12 mouse cellular contexts compared by ENCODE assay signal in genomic region chr16:80272291-80273123, GRCm38 (mm10).
DNase-seq lines count a peak whose midpoint lies in the region; ATAC-seq lines count a peak whose summit lies in the region.
"Had no signal": no experiment of that assay in that cellular context is flagged by ENCODE, and none has a peak within 500 bp of the region (broad histone marks: within the 10 kb centered on the region; RNA-seq: fewer than 3 reads in every experiment).

No protein-coding gene starts in this region.

- no peaks in the 10 kb centered on the region for H3K4me1 ChIP-seq in hindbrain, embryonic 14.5 days (replicated peaks; ENCODE audit: control insufficient read depth, insufficient read depth, low read length)

- H3K27ac ChIP-seq in hindbrain, embryonic 14.5 days: no peak overlapping the region

- H3K4me3 ChIP-seq in hindbrain, embryonic 14.5 days (replicated peaks; ENCODE audit: low read length): no peak overlapping the region

- no peaks in the 10 kb centered on the region for H3K36me3 ChIP-seq in hindbrain, embryonic 14.5 days (replicated peaks; ENCODE audit: control insufficient read depth, insufficient read depth)

- DNase-seq in layer of hippocampus, adult 11-12 months (ENCODE audit: low spot score): peak; percentile 46
- no peak for DNase-seq in layer of hippocampus, postnatal 10 days (ENCODE audit: low spot score in 2 of 2)
- DNase-seq in embryo, embryonic 11 days: peak; percentile 43
- peak; percentile 51 for DNase-seq in hindbrain, embryonic 14.5 days (ENCODE audit: low spot score)
- DNase-seq in mesoderm, embryonic 11.5 days (ENCODE audit: low read depth, low spot score): peak; percentile 30
- DNase-seq in spleen, postnatal 10 days (ENCODE audit: low spot score in 2 of 2): no peak
- no peak for DNase-seq in kidney, postnatal 4 days
- DNase-seq: left cerebral cortex, postnatal 4 days; lung, postnatal 14 days; right cerebral cortex, postnatal 14 days had no signal

- WGBS in hindbrain, embryonic 14.5 days: 54% methylated on average over 5 of the region's 5 CpGs

- no peak overlapping the region for H3K9ac ChIP-seq in hindbrain, embryonic 14.5 days

- ATAC-seq in hindbrain, embryonic 14.5 days (ENCODE audit: low FRiP score): peak; percentile 66; the same call in 1 of the 2 replicates
- ATAC-seq in megakaryocyte, adult 5-6 weeks (ENCODE audit: poor library complexity, severe bottlenecking): no peak

- H3K27me3 ChIP-seq in hindbrain, embryonic 14.5 days (ENCODE audit: control insufficient read depth, insufficient read depth, low read length): no peaks in the 10 kb centered on the region

- H3K9me3 ChIP-seq in hindbrain, embryonic 14.5 days (ENCODE audit: control insufficient read depth, low read length): no peaks in the 10 kb centered on the region

- H3K4me2 ChIP-seq in hindbrain, embryonic 14.5 days (replicated peaks): no peak overlapping the region
- H3K4me2 ChIP-seq: heart, embryonic 11.5 days had no signal

Comparison
In these comparisons a context has a peak if more than half of its experiments do, and no peak if none do; other contexts are left out.
1. DNase-seq: peak in layer of hippocampus, adult 11-12 months (single experiment), embryo, embryonic 11 days (single experiment), hindbrain, embryonic 14.5 days (single experiment) and mesoderm, embryonic 11.5 days (single experiment); none in layer of hippocampus, postnatal 10 days (0 of 2), spleen, postnatal 10 days (0 of 2) and kidney, postnatal 4 days (0 of 2).